Mouse (Mus musculus) forebrain, embryonic 15.5 days (tissue): ENCODE data around the gene Dab1. TPM values are rescaled to one million over a fixed set of nuclear protein-coding genes. Genes with fewer than 3 reads are reported as not detected.

Source experiments
- ATAC-seq: fragments of 200-750 bp; cut with Nextera tagmentation; replicated peaks from 2 replicates; pipeline ENCODE4 v1.8.0; 2017; ENCODE audit warnings: mild to moderate bottlenecking, moderate TSS enrichment, moderate library complexity
- H3K27ac ChIP-seq: fragments of 300-500 bp; sonication (generic); replicated peaks from 2 replicates; pipeline ENCODE4 v1.5.1; 2015; ENCODE audit warnings: mild to moderate bottlenecking, inconsistent platforms
- H3K27me3 ChIP-seq: fragments of 300-500 bp; sonication (generic); 2 replicates; pipeline ENCODE4 v1.6.1; 2015; ENCODE audit warnings: inconsistent platforms
- H3K36me3 ChIP-seq: fragments of 300-500 bp; sonication (generic); 2 replicates; pipeline ENCODE4 v1.6.1; 2015; ENCODE audit warnings: mild to moderate bottlenecking, inconsistent platforms
- H3K4me1 ChIP-seq: fragments of 300-500 bp; sonication (generic); 2 replicates; pipeline ENCODE4 v1.6.1; 2015; ENCODE audit warnings: inconsistent platforms
- H3K4me2 ChIP-seq: fragments of 300-500 bp; sonication (generic); replicated peaks from 2 replicates; pipeline ENCODE4 v1.6.1; 2015; ENCODE audit warnings: mild to moderate bottlenecking, inconsistent platforms
- H3K4me3 ChIP-seq: fragments of 300-500 bp; sonication (generic); 2 replicates; pipeline ENCODE4 v1.5.1; 2015; ENCODE audit warnings: mild to moderate bottlenecking, inconsistent platforms
- H3K9ac ChIP-seq: fragments of 300-500 bp; sonication (generic); replicated peaks from 2 replicates; pipeline ENCODE4 v1.6.1; 2015; ENCODE audit warnings: mild to moderate bottlenecking, inconsistent platforms
- H3K9me3 ChIP-seq: fragments of 300-500 bp; sonication (generic); 2 replicates; pipeline ENCODE4 v1.6.1; 2016; ENCODE audit warnings: inconsistent platforms
- WGBS: fragments of 180-500 bp; shearing (Covaris S2); methylation state at CpG from one replicate; pipeline ENCODE4 v1.1.7; 2015; ENCODE audit warnings: mixed read lengths; 5-methylcytosine and 5-hydroxymethylcytosine counted together
- polyA plus RNA-seq: library from polyadenylated mRNA; unstranded; fragments of >200 nt; fragmentation: Nextera tagmentation; extraction: Ambion mirVana; gene quantifications from 2 replicates; pipeline ENCODE4 v1.2.1, GENCODE M21; 2015

Gene Dab1
- polyA plus RNA-seq, 1 experiment from 2014 or later = 174 TPM

GRCm38 (mm10) chr4:104607636-104608035 is 988.5 kb downstream of the Dab1 start:
- no peaks in the 10 kb centered on the region for H3K36me3 ChIP-seq
- no peak overlapping the region for H3K9ac ChIP-seq
- H3K9me3 ChIP-seq = no peaks in the 10 kb centered on the region
- 41% methylated on average over 5 of the region's 5 CpGs for WGBS
- no peak overlapping the region for H3K4me3 ChIP-seq
- ATAC-seq = no peak
- peak overlapping the region; percentile 51; the same call in 1 of the 2 replicates for H3K27ac ChIP-seq
- H3K4me1 ChIP-seq = peaks cover 13% of the 10 kb centered on the region
- no peaks in the 10 kb centered on the region for H3K27me3 ChIP-seq
- H3K4me2 ChIP-seq = no peak overlapping the region

GRCm38 (mm10) chr4:104619452-104619851 is 1000.3 kb downstream of the Dab1 start:
- H3K4me2 ChIP-seq = no peak overlapping the region
- no peaks in the 10 kb centered on the region for H3K9me3 ChIP-seq
- no peak overlapping the region for H3K4me3 ChIP-seq
- ATAC-seq = no peak
- H3K4me1 ChIP-seq = no peaks in the 10 kb centered on the region
- WGBS = 90% methylated on average over 5 of the region's 5 CpGs
- no peaks in the 10 kb centered on the region; the same call in 1 of the 2 replicates for H3K36me3 ChIP-seq
- no peaks in the 10 kb centered on the region for H3K27me3 ChIP-seq
- H3K9ac ChIP-seq = no peak overlapping the region
- H3K27ac ChIP-seq = no peak overlapping the region

- 92% methylated on average over 8 of the region's 8 CpGs for WGBS
- Histone ChIP-seq H3K36me3 (no peaks in the 10 kb centered on the region), H3K4me3 (no peak overlapping the region), H3K4me1 (no peaks in the 10 kb centered on the region), H3K9me3 (no peaks in the 10 kb centered on the region), H3K9ac (no peak overlapping the region), H3K4me2 (no peak overlapping the region), H3K27me3 (no peaks in the 10 kb centered on the region), H3K27ac (no peak overlapping the region)
- no peak for ATAC-seq
Measured at GRCm38 (mm10) chr4:104625316-104625715, 1006.2 kb downstream of the Dab1 start.

GRCm38 (mm10) chr4:104628708-104629107 is 1009.5 kb downstream of the Dab1 start:
- H3K9me3 ChIP-seq = no peaks in the 10 kb centered on the region
- no peaks in the 10 kb centered on the region for H3K36me3 ChIP-seq
- H3K27ac ChIP-seq = no peak overlapping the region
- no peak for ATAC-seq
- no peaks in the 10 kb centered on the region for H3K4me1 ChIP-seq
- no peak overlapping the region for H3K4me3 ChIP-seq
- H3K9ac ChIP-seq = no peak overlapping the region
- H3K4me2 ChIP-seq = no peak overlapping the region
- H3K27me3 ChIP-seq = no peaks in the 10 kb centered on the region
- WGBS = 91% methylated on average over 7 of the region's 7 CpGs

- Histone ChIP-seq H3K9ac (no peak overlapping the region), H3K27me3 (no peaks in the 10 kb centered on the region), H3K27ac (no peak overlapping the region), H3K36me3 (no peaks in the 10 kb centered on the region), H3K9me3 (no peaks in the 10 kb centered on the region), H3K4me1 (0 out of 2 replicates have a peak, but pooled peaks cover 6% of the 10 kb centered on the region), H3K4me3 (no peak overlapping the region), H3K4me2 (no peak overlapping the region)
- ATAC-seq = no peak
- WGBS = 66% methylated on average over 4 of the region's 4 CpGs
Measured at GRCm38 (mm10) chr4:104637016-104637415, 1017.9 kb downstream of the Dab1 start.

- Histone ChIP-seq H3K4me3 (no peak overlapping the region), H3K9me3 (no peaks in the 10 kb centered on the region), H3K36me3 (no peaks in the 10 kb centered on the region), H3K27ac (no peak overlapping the region), H3K4me2 (no peak overlapping the region), H3K9ac (no peak overlapping the region), H3K27me3 (no peaks in the 10 kb centered on the region), H3K4me1 (peaks cover 31% of the 10 kb centered on the region)
- WGBS = 76% methylated on average over 5 of the region's 5 CpGs
- no peak for ATAC-seq
Measured at GRCm38 (mm10) chr4:104640617-104641016, 1021.5 kb downstream of the Dab1 start.

- Histone ChIP-seq H3K4me1 (peaks cover 31% of the 10 kb centered on the region), H3K27ac (peak overlapping the region; percentile 88), H3K36me3 (no peaks in the 10 kb centered on the region), H3K27me3 (no peaks in the 10 kb centered on the region), H3K9ac (no peak overlapping the region), H3K4me3 (no peak overlapping the region), H3K9me3 (no peaks in the 10 kb centered on the region), H3K4me2 (no peak overlapping the region)
- WGBS = 45% methylated on average over 8 of the region's 8 CpGs
- ATAC-seq = peak; percentile 30; the same call in 1 of the 2 replicates
Measured at GRCm38 (mm10) chr4:104642761-104643469, 1023.8 kb downstream of the Dab1 start.

- Histone ChIP-seq H3K9ac (no peak overlapping the region), H3K36me3 (no peaks in the 10 kb centered on the region), H3K27ac (peak overlapping the region; percentile 88), H3K27me3 (no peaks in the 10 kb centered on the region), H3K4me3 (no peak overlapping the region), H3K9me3 (no peaks in the 10 kb centered on the region), H3K4me1 (peaks cover 25% of the 10 kb centered on the region), H3K4me2 (peak overlapping the region; percentile 11)
- peak; percentile 87 for ATAC-seq
- WGBS = 16% methylated on average over 6 of the region's 6 CpGs
Measured at GRCm38 (mm10) chr4:104643534-104644356, 1024.6 kb downstream of the Dab1 start.

GRCm38 (mm10) chr4:104644357-104644630 is 1025.1 kb downstream of the Dab1 start:
- Histone ChIP-seq H3K4me1 (peaks cover 25% of the 10 kb centered on the region), H3K27ac (peak overlapping the region; percentile 88), H3K4me3 (no peak overlapping the region), H3K36me3 (no peaks in the 10 kb centered on the region), H3K4me2 (peak overlapping the region; percentile 11), H3K9ac (no peak overlapping the region), H3K27me3 (no peaks in the 10 kb centered on the region), H3K9me3 (no peaks in the 10 kb centered on the region)
- 8% methylated on average over 3 of the region's 3 CpGs for WGBS
- ATAC-seq = no peak

GRCm38 (mm10) chr4:104644862-104645261 is 1025.7 kb downstream of the Dab1 start:
- no peak overlapping the region for H3K4me3 ChIP-seq
- ATAC-seq = no peak
- WGBS = 54% methylated on average over 4 of the region's 4 CpGs
- H3K4me1 ChIP-seq = peaks cover 26% of the 10 kb centered on the region
- no peaks in the 10 kb centered on the region for H3K36me3 ChIP-seq
- H3K4me2 ChIP-seq = no peak overlapping the region
- no peaks in the 10 kb centered on the region for H3K9me3 ChIP-seq
- no peak overlapping the region for H3K9ac ChIP-seq
- no peaks in the 10 kb centered on the region for H3K27me3 ChIP-seq
- H3K27ac ChIP-seq = peak overlapping the region; percentile 88; the same call in 1 of the 2 replicates

GRCm38 (mm10) chr4:104651761-104652160 is 1032.6 kb downstream of the Dab1 start:
- H3K36me3 ChIP-seq = no peaks in the 10 kb centered on the region
- no peak overlapping the region for H3K9ac ChIP-seq
- WGBS = 40% methylated on average over 6 of the region's 6 CpGs
- H3K4me3 ChIP-seq = no peak overlapping the region
- no peaks in the 10 kb centered on the region for H3K9me3 ChIP-seq
- H3K4me1 ChIP-seq = peaks cover 19% of the 10 kb centered on the region; the same call in 1 of the 2 replicates
- H3K4me2 ChIP-seq = no peak overlapping the region
- no peak for ATAC-seq
- no peak overlapping the region for H3K27ac ChIP-seq
- H3K27me3 ChIP-seq = no peaks in the 10 kb centered on the region

GRCm38 (mm10) chr4:104656728-104657127 is 1037.6 kb downstream of the Dab1 start:
- Histone ChIP-seq H3K9me3 (no peaks in the 10 kb centered on the region), H3K4me3 (no peak overlapping the region), H3K27ac (no peak overlapping the region), H3K4me2 (no peak overlapping the region), H3K27me3 (no peaks in the 10 kb centered on the region), H3K4me1 (peaks cover 5% of the 10 kb centered on the region; the same call in 1 of the 2 replicates), H3K36me3 (no peaks in the 10 kb centered on the region), H3K9ac (no peak overlapping the region)
- no peak for ATAC-seq
- WGBS = 84% methylated on average over 7 of the region's 7 CpGs
